Mouse (Mus musculus): Measurements from ENCODE around the gene Crk.

DNA sequence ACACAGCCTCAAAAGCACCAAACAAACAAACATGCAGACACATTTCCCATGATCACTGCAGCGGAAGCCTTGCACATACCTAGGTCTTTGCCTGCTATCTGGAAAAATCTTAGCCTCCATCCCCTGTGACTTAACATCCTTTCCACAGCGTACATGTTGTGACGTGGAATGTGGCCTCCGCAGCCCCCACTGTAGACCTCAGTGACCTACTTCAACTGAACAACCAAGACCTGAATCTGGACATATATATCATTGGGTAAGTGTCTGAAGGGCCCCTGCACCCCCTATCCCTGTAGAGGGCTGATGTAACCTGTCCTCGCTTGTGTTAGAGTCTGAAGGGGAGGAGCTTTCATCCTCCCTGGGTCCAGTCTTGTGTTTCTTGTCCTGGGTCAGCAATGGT lies 46.1 kb upstream of the Crk start:
- TF ChIP-seq CTCF (IDR thresholded peaks at IDR 0.05; ENCODE audit: borderline replicate concordance, insufficient read depth, low read depth, low read length) (no peak), POLR2A (IDR thresholded peaks at IDR 0.05; ENCODE audit: borderline replicate concordance, insufficient read depth, low read length) (no peak)

Measured in cerebellum, adult 2 months (tissue).